Mouse (Mus musculus) MEL (cell line): ENCODE results near the gene Gstp1.

Experiments
- CHD1 ChIP-seq: IDR thresholded peaks from 2 replicates; pipeline ENCODE4 v1.6.1; 2012; ENCODE audit warnings: low read depth, mild to moderate bottlenecking, inconsistent platforms, low read length, improper control_type of control experiment
- CTCF ChIP-seq, 3 experiments: IDR thresholded peaks in 2 of 3; conservative IDR thresholded peaks in 1 of 3; 2 replicates each; pipeline ENCODE4 v1.5.1; 2011 to 2012; ENCODE audit warnings: low read length in 3 of 3, low read depth in 2 of 3, mild to moderate bottlenecking in 2 of 3, improper control_type of control experiment in 1 of 3, inconsistent platforms in 1 of 3, mixed read lengths in 1 of 3, moderate library complexity in 1 of 3; ENCODE audit not compliant: control insufficient read depth in 1 of 3, insufficient read depth in 1 of 3, poor library complexity in 1 of 3, severe bottlenecking in 1 of 3
- NELFE ChIP-seq: IDR thresholded peaks from 2 replicates; pipeline ENCODE4 v1.6.1; 2011; ENCODE audit warnings: low read depth, low read length, improper control_type of control experiment
- POLR2A ChIP-seq, 2 experiments: IDR thresholded peaks; 2 replicates each; pipeline ENCODE4 v1.6.1; 2011 to 2012; ENCODE audit warnings: low read length in 2 of 2, mild to moderate bottlenecking in 2 of 2, control low read depth in 1 of 2, improper control_type of control experiment in 1 of 2, low read depth in 1 of 2, moderate library complexity in 1 of 2; ENCODE audit not compliant: control insufficient read depth in 1 of 2, insufficient read depth in 1 of 2, poor library complexity in 1 of 2
- USF2 ChIP-seq, 2 experiments: IDR thresholded peaks; 2 replicates each; pipeline ENCODE4 v1.6.1; 2011 to 2012; ENCODE audit warnings: improper control_type of control experiment in 2 of 2, low read length in 2 of 2, borderline replicate concordance in 1 of 2, inconsistent platforms in 1 of 2, low read depth in 1 of 2, mild to moderate bottlenecking in 1 of 2; ENCODE audit not compliant: insufficient read depth in 1 of 2
- ZMIZ1 ChIP-seq: IDR thresholded peaks from 2 replicates; pipeline ENCODE4 v1.6.1; 2012; ENCODE audit warnings: low read depth, mild to moderate bottlenecking, inconsistent platforms, low read length, improper control_type of control experiment, moderate library complexity
- ZNF384 ChIP-seq: IDR thresholded peaks from 2 replicates; pipeline ENCODE4 v1.6.1; 2012; ENCODE audit warnings: low read depth, mild to moderate bottlenecking, inconsistent platforms, low read length, improper control_type of control experiment

DNA sequence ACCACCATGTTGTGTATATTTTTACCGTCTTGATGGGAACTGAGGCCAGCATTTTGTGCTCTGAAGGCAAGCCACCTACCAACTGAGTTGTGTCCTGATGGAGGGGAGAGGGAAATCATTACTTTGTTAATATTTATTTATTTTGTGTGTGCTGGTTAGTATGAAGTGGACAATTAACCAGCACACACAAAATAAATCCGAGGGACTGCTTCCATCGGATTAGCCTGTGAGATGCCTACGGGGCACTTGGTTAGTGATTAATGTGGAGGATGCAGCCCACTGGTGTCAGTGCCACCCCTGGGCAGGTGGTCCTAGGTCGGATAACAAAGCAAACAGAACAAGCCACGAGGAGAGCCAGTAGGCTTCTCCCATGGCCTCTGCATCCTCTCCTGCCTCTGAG, 42.9 kb downstream of the Gstp1 start:
- TF ChIP-seq ZNF384: no peak
- TF ChIP-seq USF2 (IDR thresholded peaks at IDR 0.05; ENCODE audit: borderline replicate concordance in 1 of 2, insufficient read depth in 1 of 2, low read depth in 1 of 2, low read length in 2 of 2): no peak
- no peak for TF ChIP-seq CHD1
- no peak for TF ChIP-seq CTCF (IDR thresholded peaks at IDR 0.05 in 2 of 3, conservative IDR thresholded peaks at IDR 0.05 in 1 of 3; ENCODE audit: control insufficient read depth in 1 of 3, insufficient read depth in 1 of 3, low read depth in 2 of 3, low read length in 3 of 3, poor library complexity in 1 of 3, severe bottlenecking in 1 of 3)
- no peak for TF ChIP-seq ZMIZ1
- no peak for TF ChIP-seq NELFE
- TF ChIP-seq POLR2A (IDR thresholded peaks at IDR 0.05; ENCODE audit: control insufficient read depth in 1 of 2, insufficient read depth in 1 of 2, low read depth in 1 of 2, low read length in 2 of 2, poor library complexity in 1 of 2): no peak
